Mouse (Mus musculus) NIH3T3 (cell line): ENCODE data around the gene Ptk7.

Experiments
- DNase-seq: peaks from one replicate; pipeline ENCODE4 v3.0.0-alpha.2; 2012; ENCODE audit warnings: low read depth

The Ptk7 gene

GRCm38 (mm10) chr17:46628791-46629684 is at the start of gene Ptk7:
TSS of gene Ptk7 (minus strand) at chr17:46629504.
- peak; percentile 85 for DNase-seq

- no peak for DNase-seq
Observed at GRCm38 (mm10) chr17:46678911-46679310, 49.6 kb upstream of the Ptk7 start.

- no peak for DNase-seq
Observed at GRCm38 (mm10) chr17:46678416-46678815, 49.1 kb upstream of the Ptk7 start, which contains the start of gene Mea1. TSS of gene Mea1 (plus strand) at chr17:46678793.

- DNase-seq: no peak
Observed at GRCm38 (mm10) chr17:46674530-46675283, 45.4 kb upstream of the Ptk7 start.

- DNase-seq: peak; percentile 97
Observed at GRCm38 (mm10) chr17:46673850-46674529, 44.7 kb upstream of the Ptk7 start, which contains the start of gene Rrp36. TSS of gene Rrp36 (minus strand) at chr17:46674352.

- no peak for DNase-seq
Observed at GRCm38 (mm10) chr17:46669911-46670310, 40.6 kb upstream of the Ptk7 start.

- DNase-seq: no peak
Observed at GRCm38 (mm10) chr17:46667712-46668111, 38.4 kb upstream of the Ptk7 start.

- DNase-seq: no peak
Observed at GRCm38 (mm10) chr17:46662730-46663129, 33.4 kb upstream of the Ptk7 start.

GRCm38 (mm10) chr17:46661981-46662380 is 32.7 kb upstream of the Ptk7 start:
- DNase-seq: no peak

- no peak for DNase-seq
Observed at GRCm38 (mm10) chr17:46661351-46661750, 32.0 kb upstream of the Ptk7 start.

- DNase-seq: no peak
Observed at GRCm38 (mm10) chr17:46656054-46656453, 26.8 kb upstream of the Ptk7 start.

GRCm38 (mm10) chr17:46651755-46652547 is 22.6 kb upstream of the Ptk7 start:
- DNase-seq: no peak

- DNase-seq: no peak
Observed at GRCm38 (mm10) chr17:46651292-46651691, 22.0 kb upstream of the Ptk7 start.

GRCm38 (mm10) chr17:46650232-46651031 is 21.1 kb upstream of the Ptk7 start, which contains the start of gene Cul7:
TSS of gene Cul7 (plus strand) at chr17:46650337.
- DNase-seq: peak; percentile 95

GRCm38 (mm10) chr17:46649811-46650210 is 20.5 kb upstream of the Ptk7 start:
- no peak for DNase-seq

GRCm38 (mm10) chr17:46648436-46648835 is 19.1 kb upstream of the Ptk7 start:
- no peak for DNase-seq

GRCm38 (mm10) chr17:46647279-46647678 is 18.0 kb upstream of the Ptk7 start:
- no peak for DNase-seq

- no peak for DNase-seq
Observed at GRCm38 (mm10) chr17:46646322-46646662, 17.0 kb upstream of the Ptk7 start.

GRCm38 (mm10) chr17:46645561-46646321 is 16.4 kb upstream of the Ptk7 start, which contains the start of the genes Klc4 and Mrpl2:
TSS of gene Klc4 (minus strand) at chr17:46646022.
TSS of gene Mrpl2 (plus strand) at chr17:46646229.
- peak; percentile 99 for DNase-seq
